Mouse (Mus musculus): ENCODE results near the gene Hsf5.

Hsf5 gene

GRCm38 (mm10) chr11:87687246-87688225, 70.6 kb downstream of the Hsf5 start:
- in situ Hi-C loops (cut with MboI, MseI) = no loop called here

- in situ Hi-C loops (cut with MboI, MseI) = no loop called here
Measured at GRCm38 (mm10) chr11:87688478-87689203, 71.7 kb downstream of the Hsf5 start.

GRCm38 (mm10) chr11:87689402-87689808, 72.4 kb downstream of the Hsf5 start:
- in situ Hi-C loops (cut with MboI, MseI) = no loop called here

- in situ Hi-C loops (cut with MboI, MseI) = loop anchor here (10.0 kb wide), 1 partner anchor 195 kb away; no protein-coding TSS in a partner anchor
Measured at GRCm38 (mm10) chr11:87690054-87690740, 73.2 kb downstream of the Hsf5 start.

- in situ Hi-C loops (cut with MboI, MseI) = loop anchor here (10.0 kb wide), 1 partner anchor 188 kb away; no protein-coding TSS in a partner anchor
Measured at GRCm38 (mm10) chr11:87697131-87697682, 80.2 kb downstream of the Hsf5 start.

- in situ Hi-C loops (cut with MboI, MseI) = loop anchor here (10.0 kb wide), 1 partner anchor 187 kb away; no protein-coding TSS in a partner anchor
Measured at GRCm38 (mm10) chr11:87698126-87698525, 81.2 kb downstream of the Hsf5 start.

GRCm38 (mm10) chr11:87701108-87701507, 84.1 kb downstream of the Hsf5 start:
- in situ Hi-C loops (cut with MboI, MseI) = no loop called here

- in situ Hi-C loops (cut with MboI, MseI) = no loop called here
Measured at GRCm38 (mm10) chr11:87701877-87702620, 85.1 kb downstream of the Hsf5 start.

GRCm38 (mm10) chr11:87703654-87704053, 86.7 kb downstream of the Hsf5 start:
- in situ Hi-C loops (cut with MboI, MseI) = no loop called here

- in situ Hi-C loops (cut with MboI, MseI) = no loop called here
Measured at GRCm38 (mm10) chr11:87704289-87704688, 87.3 kb downstream of the Hsf5 start.

- in situ Hi-C loops (cut with MboI, MseI) = no loop called here
Measured at GRCm38 (mm10) chr11:87707570-87707969, 90.6 kb downstream of the Hsf5 start.

- in situ Hi-C loops (cut with MboI, MseI) = no loop called here
Measured at GRCm38 (mm10) chr11:87708979-87709378, 92.0 kb downstream of the Hsf5 start.

Data from T-helper 2 cell (primary cell).